Mouse (Mus musculus) right cerebral cortex, postnatal 4 days (tissue): ENCODE results near the gene 2310011J03Rik.

Experiments
- DNase-seq: peaks from one replicate; pipeline ENCODE4 v3.0.0-alpha.2; 2022

The 2310011J03Rik gene

GRCm38 (mm10) chr10:80341491-80342304 is 21.4 kb upstream of the 2310011J03Rik start:
- DNase-seq: no peak

GRCm38 (mm10) chr10:80341026-80341425 is 20.7 kb upstream of the 2310011J03Rik start:
- DNase-seq: no peak

GRCm38 (mm10) chr10:80339941-80340750 is 19.8 kb upstream of the 2310011J03Rik start:
- DNase-seq: peak; percentile 95

- no peak for DNase-seq
Observed at GRCm38 (mm10) chr10:80336263-80336662, 15.9 kb upstream of the 2310011J03Rik start.

GRCm38 (mm10) chr10:80332525-80332989 is 12.2 kb upstream of the 2310011J03Rik start:
- no peak for DNase-seq

- no peak for DNase-seq
Observed at GRCm38 (mm10) chr10:80331636-80332524, 11.5 kb upstream of the 2310011J03Rik start.

GRCm38 (mm10) chr10:80330888-80331287 is 10.6 kb upstream of the 2310011J03Rik start:
- no peak for DNase-seq

- no peak for DNase-seq
Observed at GRCm38 (mm10) chr10:80330084-80330483, 9.7 kb upstream of the 2310011J03Rik start.

GRCm38 (mm10) chr10:80329273-80330081 is 9.1 kb upstream of the 2310011J03Rik start, which contains the start of the genes Pcsk4 and Reep6:
Gene Pcsk4, minus strand, starts transcription at chr10:80329498.
Gene Reep6, plus strand, starts transcription at chr10:80329953.
- peak; percentile 94 for DNase-seq

- no peak for DNase-seq
Observed at GRCm38 (mm10) chr10:80325045-80325444, 4.7 kb upstream of the 2310011J03Rik start.

GRCm38 (mm10) chr10:80324120-80325037 is 4.0 kb upstream of the 2310011J03Rik start:
- no peak for DNase-seq

- DNase-seq: peak; percentile 58
Observed at GRCm38 (mm10) chr10:80323261-80324119, 3.2 kb upstream of the 2310011J03Rik start.

GRCm38 (mm10) chr10:80322811-80323211 is 2.5 kb upstream of the 2310011J03Rik start:
- no peak for DNase-seq

- no peak for DNase-seq
Observed at GRCm38 (mm10) chr10:80321670-80322581, 1.6 kb upstream of the 2310011J03Rik start.

GRCm38 (mm10) chr10:80321014-80321669 is 805 bp upstream of the 2310011J03Rik start:
- no peak for DNase-seq

GRCm38 (mm10) chr10:80317011-80317410 is 3.3 kb downstream of the 2310011J03Rik start:
- no peak for DNase-seq

- DNase-seq: no peak
Observed at GRCm38 (mm10) chr10:80316359-80316781, 4.0 kb downstream of the 2310011J03Rik start.

- DNase-seq: peak; percentile 28
Observed at GRCm38 (mm10) chr10:80315315-80315714, 5.0 kb downstream of the 2310011J03Rik start.
